Mouse (Mus musculus) liver, embryonic 14.5 days (tissue): Measurements from ENCODE around the gene Arsa.

Experiments used
- CTCF ChIP-seq: IDR thresholded peaks from 2 replicates; pipeline ENCODE4 v1.5.1; 2016; ENCODE audit warnings: antibody characterized with exemption, low read depth, control low read depth
- EP300 ChIP-seq: IDR thresholded peaks from 2 replicates; pipeline ENCODE4 v1.6.1; 2016; ENCODE audit warnings: antibody characterized with exemption, low read depth

DNA sequence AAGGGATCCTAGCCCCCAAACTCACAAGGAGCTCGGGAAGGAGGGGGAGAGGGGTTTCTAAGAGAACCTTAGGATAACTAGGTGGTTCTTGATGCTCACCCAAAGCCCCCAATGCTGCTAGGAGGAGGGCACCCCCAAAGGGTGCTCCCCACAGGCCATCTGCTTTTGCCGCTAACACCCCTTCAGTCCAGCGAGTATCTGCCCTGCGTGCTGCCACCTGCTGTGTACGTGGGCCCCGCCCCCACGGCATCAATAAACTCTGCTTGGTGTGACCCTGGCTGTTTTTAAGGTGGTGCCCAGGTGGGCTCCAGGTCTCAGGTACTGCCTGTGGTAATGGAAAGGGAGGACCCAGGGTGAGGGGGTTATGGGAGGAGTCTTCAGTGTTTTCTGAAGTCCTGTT is 15.0 kb downstream of the Arsa start:
- no peak for TF ChIP-seq CTCF
- no peak for TF ChIP-seq EP300
